ENCODE assay signal across 10 mouse cellular contexts in genomic region chr1:183853956-183854613, GRCm38 (mm10).
A peak's percentile ranks its signal among the peaks of the same experiment; 100 is the strongest.
DNase-seq lines count a peak whose midpoint lies in the region; ATAC-seq and TF ChIP-seq lines count a peak whose summit lies in the region.
"Had no signal": no experiment of that assay in that cellular context is flagged by ENCODE, and none has a peak within 500 bp of the region (broad histone marks: within the 10 kb centered on the region; RNA-seq: fewer than 3 reads in every experiment).

No protein-coding gene starts in this region.

- ATAC-seq in liver, postnatal 0 days = no peak
- ATAC-seq in liver, embryonic 12.5 days = no peak
- no peak for ATAC-seq in intestine, embryonic 15.5 days

- H3K9me3 ChIP-seq in liver, postnatal 0 days (ENCODE audit: low read length) = no peaks in the 10 kb centered on the region
- no peaks in the 10 kb centered on the region for H3K9me3 ChIP-seq in liver, embryonic 12.5 days (replicated peaks)
- no peaks in the 10 kb centered on the region for H3K9me3 ChIP-seq in intestine, embryonic 15.5 days
- H3K9me3 ChIP-seq: heart, embryonic 10.5 days had no signal

- TF ChIP-seq EP300 in liver, postnatal 0 days (IDR thresholded peaks at IDR 0.05; ENCODE audit: low read depth) = no peak

- H3K4me3 ChIP-seq in liver, postnatal 0 days (ENCODE audit: low read depth, low read length) = no peak overlapping the region
- no peak overlapping the region for H3K4me3 ChIP-seq in liver, embryonic 12.5 days
- H3K4me3 ChIP-seq in intestine, embryonic 15.5 days (replicated peaks) = no peak overlapping the region
- H3K4me3 ChIP-seq: heart, embryonic 10.5 days; megakaryocyte, embryonic 14.5 days had no signal

- H3K36me3 ChIP-seq in liver, postnatal 0 days (replicated peaks; ENCODE audit: insufficient read depth, low read length) = no peaks in the 10 kb centered on the region
- no peaks in the 10 kb centered on the region for H3K36me3 ChIP-seq in liver, embryonic 12.5 days
- H3K36me3 ChIP-seq in intestine, embryonic 15.5 days = no peaks in the 10 kb centered on the region
- H3K36me3 ChIP-seq: heart, embryonic 10.5 days had no signal

- no peaks in the 10 kb centered on the region for H3K27me3 ChIP-seq in liver, postnatal 0 days (ENCODE audit: insufficient read depth, low read length)
- no peaks in the 10 kb centered on the region for H3K27me3 ChIP-seq in liver, embryonic 12.5 days (replicated peaks)
- H3K27me3 ChIP-seq in intestine, embryonic 15.5 days (replicated peaks) = no peaks in the 10 kb centered on the region
- H3K27me3 ChIP-seq: megakaryocyte, embryonic 14.5 days had no signal

- peak; percentile 5 to 12 for DNase-seq in cerebellum, postnatal 14 days
- DNase-seq in cerebellum, postnatal 4 days (ENCODE audit: low spot score in 2 of 2) = no peak
- DNase-seq in liver, postnatal 0 days = peak; percentile 15
- DNase-seq in ZHBTc4 (ENCODE audit: low read depth, low spot score) = peak; percentile 16
- DNase-seq in thymus, adult 18-20 months = peak; percentile 5 to 18
- no peak for DNase-seq in c-Kit-positive CD71-positive TER-119-positive erythroid progenitor cells, embryonic 14.5 days (ENCODE audit: low spot score)

- H3K9ac ChIP-seq in liver, postnatal 0 days (replicated peaks) = no peak overlapping the region
- no peak overlapping the region for H3K9ac ChIP-seq in liver, embryonic 12.5 days
- H3K9ac ChIP-seq in intestine, embryonic 15.5 days = no peak overlapping the region

- no peak; the same call in 1 of the 2 replicates for TF ChIP-seq CTCF in liver, postnatal 0 days (IDR thresholded peaks at IDR 0.05; ENCODE audit: low read depth)

- no peaks in the 10 kb centered on the region for H3K4me1 ChIP-seq in liver, postnatal 0 days (ENCODE audit: insufficient read depth)
- no peaks in the 10 kb centered on the region for H3K4me1 ChIP-seq in liver, embryonic 12.5 days
- no peaks in the 10 kb centered on the region for H3K4me1 ChIP-seq in intestine, embryonic 15.5 days (replicated peaks)
- H3K4me1 ChIP-seq: heart, embryonic 10.5 days; megakaryocyte, embryonic 14.5 days had no signal

- H3K4me2 ChIP-seq in liver, postnatal 0 days (ENCODE audit: low read depth, low read length) = no peak overlapping the region
- H3K4me2 ChIP-seq in liver, embryonic 12.5 days = no peak overlapping the region
- no peak overlapping the region for H3K4me2 ChIP-seq in intestine, embryonic 15.5 days (replicated peaks)

- no peak overlapping the region for H3K27ac ChIP-seq in liver, postnatal 0 days (ENCODE audit: low read depth)
- H3K27ac ChIP-seq in liver, embryonic 12.5 days = no peak overlapping the region
- no peak overlapping the region for H3K27ac ChIP-seq in intestine, embryonic 15.5 days
- H3K27ac ChIP-seq: heart, embryonic 10.5 days had no signal

- WGBS in liver, postnatal 0 days (ENCODE audit: insufficient replicate concordance) = 64% methylated on average over 3 of the region's 3 CpGs
- 48% methylated on average over 3 of the region's 3 CpGs for WGBS in liver, embryonic 12.5 days (ENCODE audit: insufficient replicate concordance)
- WGBS in intestine, embryonic 15.5 days = 77% methylated on average over 3 of the region's 3 CpGs

Comparison
In these comparisons a context has a peak if more than half of its experiments do, and no peak if none do; other contexts are left out.
1. DNase-seq: peak in cerebellum, postnatal 14 days (2 of 2), liver, postnatal 0 days (single experiment), ZHBTc4 (single experiment) and thymus, adult 18-20 months (2 of 2); none in cerebellum, postnatal 4 days (0 of 2) and c-Kit-positive CD71-positive TER-119-positive erythroid progenitor cells, embryonic 14.5 days (single experiment).